8 mouse cellular contexts compared by ENCODE assay signal in the genomic region with DNA sequence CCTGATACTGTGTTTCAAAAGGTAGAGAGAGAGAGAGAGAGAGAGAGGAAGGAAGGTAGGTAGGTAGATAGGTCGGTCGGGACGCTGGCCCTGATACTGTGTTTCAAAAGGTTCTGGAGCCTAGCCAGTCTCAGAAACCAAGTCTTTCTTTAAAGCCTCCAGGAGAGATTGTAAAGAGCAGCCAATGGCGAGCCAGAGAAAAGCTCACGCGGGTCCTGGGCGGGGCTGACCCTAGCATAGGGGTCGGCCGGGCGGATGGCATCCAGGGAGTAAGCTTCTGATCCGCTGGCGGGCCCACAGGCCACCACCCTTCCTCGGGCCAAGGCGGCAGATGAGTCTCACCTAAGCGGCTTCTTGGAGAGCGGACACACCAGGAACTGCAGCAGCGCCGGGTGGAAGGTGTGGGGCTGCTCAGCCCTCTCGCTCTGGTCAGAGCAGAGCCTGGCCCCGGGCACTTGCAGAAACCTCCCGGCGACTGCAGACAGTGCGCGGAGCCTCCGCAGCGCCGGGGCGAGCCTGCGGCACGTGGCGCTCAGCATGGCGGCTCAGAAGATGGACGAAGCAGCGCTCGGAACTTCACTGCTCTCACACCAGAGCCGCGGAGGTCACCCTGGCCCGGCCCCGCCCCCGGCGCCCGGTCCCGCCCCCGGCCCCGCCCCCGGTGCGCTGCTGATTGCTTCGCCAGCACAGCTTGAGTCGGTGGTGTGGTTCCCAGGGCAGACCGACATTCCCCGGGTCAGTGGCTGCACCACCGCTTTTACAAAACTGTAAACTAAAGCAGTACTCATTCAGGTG. TPM values are rescaled to one million over a fixed set of nuclear protein-coding genes. Genes with fewer than 3 reads are reported as not detected.
DNase-seq lines count a peak whose midpoint lies in the region; ATAC-seq lines count a peak whose summit lies in the region.

TSS of gene Pyurf (minus strand) at position 612 of the 795 bp plus-strand sequence.

- H3K27me3 ChIP-seq in heart, embryonic 14.5 days (ENCODE audit: control insufficient read depth, insufficient read depth, low read length): no peaks in the 10 kb centered on the region
- H3K27me3 ChIP-seq in liver, embryonic 13.5 days: no peaks in the 10 kb centered on the region
- no peaks in the 10 kb centered on the region for H3K27me3 ChIP-seq in stomach, embryonic 16.5 days (ENCODE audit: control insufficient read depth, insufficient read depth, low read length)

- ATAC-seq in heart, embryonic 14.5 days (ENCODE audit: insufficient number of reproducible peaks, insufficient read depth, low FRiP score, low read depth): peak; percentile 96
- ATAC-seq in liver, embryonic 13.5 days (ENCODE audit: low read depth): peak; percentile 95
- ATAC-seq in stomach, embryonic 16.5 days (ENCODE audit: insufficient read depth, low FRiP score): peak; percentile 98

- H3K9ac ChIP-seq in heart, embryonic 14.5 days (ENCODE audit: low read length): peak within 1 kb of the TSS; percentile 90
- H3K9ac ChIP-seq in liver, embryonic 13.5 days: peak within 1 kb of the TSS; percentile 82
- H3K9ac ChIP-seq in stomach, embryonic 16.5 days (ENCODE audit: low read length): peak within 1 kb of the TSS; percentile 85

- peaks cover 0 to 6% of the 10 kb centered on the region in 2 experiments; a peak in 1 of 4 replicates for H3K4me1 ChIP-seq in heart, embryonic 14.5 days (ENCODE audit: control insufficient read depth in 2 of 2, insufficient read depth in 2 of 2, low read length in 2 of 2)
- peaks cover 19% of the 10 kb centered on the region for H3K4me1 ChIP-seq in liver, embryonic 13.5 days (replicated peaks)
- H3K4me1 ChIP-seq in stomach, embryonic 16.5 days (ENCODE audit: control insufficient read depth, insufficient read depth, low read length): 0 out of 2 replicates have a peak, but pooled peaks cover 5% of the 10 kb centered on the region

- 1% methylated on average over 48 of the region's 52 CpGs for WGBS in heart, embryonic 14.5 days
- WGBS in liver, embryonic 13.5 days (ENCODE audit: insufficient replicate concordance): under 1% methylated on average over 52 of the region's 52 CpGs
- WGBS in stomach, embryonic 16.5 days: 1% methylated on average over 52 of the region's 52 CpGs

- peak within 1 kb of the TSS; percentile 84 for H3K4me2 ChIP-seq in heart, embryonic 14.5 days (ENCODE audit: low read length)
- peak within 1 kb of the TSS; percentile 91 for H3K4me2 ChIP-seq in liver, embryonic 13.5 days
- H3K4me2 ChIP-seq in stomach, embryonic 16.5 days (ENCODE audit: low read depth, low read length): peak within 1 kb of the TSS; percentile 66

- H3K36me3 ChIP-seq in heart, embryonic 14.5 days (ENCODE audit: control insufficient read depth, insufficient read depth, low read length): peaks cover 31% of the 10 kb centered on the region
- peaks cover 18% of the 10 kb centered on the region; the same call in 1 of the 2 replicates for H3K36me3 ChIP-seq in liver, embryonic 13.5 days
- H3K36me3 ChIP-seq in stomach, embryonic 16.5 days (ENCODE audit: control insufficient read depth, insufficient read depth, low read length): peaks cover 5% of the 10 kb centered on the region; the same call in 1 of the 2 replicates

- DNase-seq in CD4-positive, CD25-positive, alpha-beta regulatory T cell, adult 2 months (ENCODE audit: low read depth, low spot score): peak; percentile 92
- peak; percentile 73 for DNase-seq in c-Kit-negative CD71-positive TER-119-positive erythroid progenitor cells, embryonic 14.5 days (ENCODE audit: low read depth, low spot score)
- peak; percentile 73 for DNase-seq in fibroblast of lung, adult 2 months (ENCODE audit: low read depth)
- peak; percentile 92 for DNase-seq in kidney, postnatal 14 days
- peak; percentile 81 for DNase-seq in liver, embryonic 13.5 days
- DNase-seq in neural tube, embryonic 10.5 days (ENCODE audit: extremely low spot score, low spot score): peak; percentile 93

- peak within 1 kb of the TSS; percentile 80 to 89 for H3K4me3 ChIP-seq in heart, embryonic 14.5 days (ENCODE audit: control insufficient read depth in 1 of 2, insufficient read depth in 1 of 2, low read depth in 1 of 2, low read length in 2 of 2)
- H3K4me3 ChIP-seq in liver, embryonic 13.5 days (replicated peaks): peak within 1 kb of the TSS; percentile 78
- peak within 1 kb of the TSS; percentile 76 for H3K4me3 ChIP-seq in stomach, embryonic 16.5 days (replicated peaks; ENCODE audit: low read length)

- H3K27ac ChIP-seq in heart, embryonic 14.5 days (replicated peaks in 1 of 2; ENCODE audit: control insufficient read depth in 1 of 2, insufficient read depth in 1 of 2, low read depth in 2 of 2, low read length in 2 of 2): peak within 1 kb of the TSS; percentile 98 to 99
- peak within 1 kb of the TSS; percentile 91 for H3K27ac ChIP-seq in liver, embryonic 13.5 days
- H3K27ac ChIP-seq in stomach, embryonic 16.5 days (ENCODE audit: low read length): peak within 1 kb of the TSS; percentile 95

- H3K9me3 ChIP-seq in heart, embryonic 14.5 days (ENCODE audit: control insufficient read depth, low read length): no peaks in the 10 kb centered on the region
- H3K9me3 ChIP-seq in liver, embryonic 13.5 days (replicated peaks): no peaks in the 10 kb centered on the region
- no peaks in the 10 kb centered on the region for H3K9me3 ChIP-seq in stomach, embryonic 16.5 days (replicated peaks; ENCODE audit: control insufficient read depth, low read length)

RNA-seq across cellular contexts. Expression of gene Pyurf, which starts in this region (rescaled TPM):
- polyA plus RNA-seq in heart, embryonic 14.5 days (2014; fragmentation: Nextera tagmentation; extraction: Ambion mirVana): 32.5 and 32.6 TPM in 2 replicates
- 7.7 and 7.9 TPM in 2 replicates for polyA plus RNA-seq in liver, embryonic 13.5 days (2015; fragmentation: Nextera tagmentation; extraction: Ambion mirVana)
- polyA plus RNA-seq in stomach, embryonic 16.5 days (2015; fragmentation: Nextera tagmentation; extraction: Ambion mirVana): 17.3 and 18.4 TPM in 2 replicates

Comparison
In these comparisons a context has a peak if more than half of its experiments do, and no peak if none do; other contexts are left out.
1. Peak in every context shown above with its lines: DNase-seq, ATAC-seq, H3K4me3 ChIP-seq and H3K27ac ChIP-seq.